Mouse (Mus musculus) naive thymus-derived CD4-positive, alpha-beta T cell, adult 5 months (primary cell): ENCODE measurements around the gene Zfyve26. TPM values are rescaled to one million over a fixed set of nuclear protein-coding genes. Genes with fewer than 3 reads are reported as not detected.

ENCODE experiments used
- polyA plus RNA-seq: library from polyadenylated mRNA; unstranded; fragments of 100-300 nt; shearing (Covaris generic); gene quantifications from one replicate; pipeline ENCODE4 v1.2.1, GENCODE M21; 2017

Gene Zfyve26
- polyA plus RNA-seq = 26.0 TPM

DNA sequence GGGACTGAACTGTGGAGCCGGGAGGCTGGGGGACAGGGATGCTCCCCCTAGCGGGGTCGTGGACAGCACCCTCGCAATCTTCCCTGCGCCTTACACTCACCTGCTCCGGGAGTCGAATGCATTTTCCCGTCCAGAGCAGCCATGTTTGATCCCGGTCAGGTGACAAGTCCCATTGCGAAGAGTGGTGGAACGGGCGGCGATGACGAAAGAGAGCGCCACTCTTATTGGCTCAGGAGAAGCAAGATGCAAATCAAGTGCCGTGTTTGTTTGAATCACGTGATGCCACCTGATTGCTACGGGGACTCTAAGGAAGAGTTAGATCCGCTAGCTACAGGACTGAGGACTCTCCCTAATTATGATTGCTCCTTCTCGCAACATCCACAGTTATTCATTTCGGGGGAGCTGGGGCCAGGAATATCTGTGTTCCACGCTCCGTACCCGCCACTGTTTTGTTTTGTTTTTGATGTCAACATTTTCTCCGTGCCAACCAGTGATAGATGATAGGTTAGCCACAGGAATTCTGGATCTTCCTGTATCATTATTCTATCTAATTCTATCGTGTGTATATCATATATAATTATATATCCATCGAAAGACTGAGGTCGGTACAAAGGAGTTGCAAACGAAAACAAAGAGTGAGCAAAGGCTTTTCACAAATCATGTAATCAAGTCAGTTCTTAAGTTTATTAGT, at the start of gene Zfyve26:
Gene Zfyve26 (minus strand): TSS at position 179 of the 691 bp plus-strand sequence.

DNA sequence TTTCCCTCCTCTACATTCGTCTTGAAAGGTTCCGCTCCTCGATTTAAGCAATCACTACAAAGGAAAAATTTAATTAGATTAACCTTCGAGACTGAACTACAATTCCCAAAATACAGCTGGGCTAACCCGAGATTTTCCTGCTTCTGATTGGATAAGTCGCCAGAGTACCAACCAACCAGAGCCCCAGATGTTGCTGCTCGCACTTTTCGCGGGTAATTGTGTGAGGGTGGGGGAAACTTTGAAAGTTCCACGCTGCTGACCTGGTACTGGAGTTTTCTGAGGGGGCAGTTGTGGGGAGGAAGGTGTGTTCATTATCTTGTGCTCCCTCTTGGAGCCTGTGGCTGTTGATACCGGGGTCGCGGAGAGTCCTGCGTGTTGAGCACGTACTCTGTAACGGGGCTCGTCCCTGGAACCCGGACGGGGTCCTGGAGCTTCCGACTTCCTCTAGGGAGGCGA, 1.0 kb upstream of the Zfyve26 start, which contains the start of gene Rad51b:
Gene Rad51b (plus strand): TSS at position 162 of the 456 bp plus-strand sequence.

DNA sequence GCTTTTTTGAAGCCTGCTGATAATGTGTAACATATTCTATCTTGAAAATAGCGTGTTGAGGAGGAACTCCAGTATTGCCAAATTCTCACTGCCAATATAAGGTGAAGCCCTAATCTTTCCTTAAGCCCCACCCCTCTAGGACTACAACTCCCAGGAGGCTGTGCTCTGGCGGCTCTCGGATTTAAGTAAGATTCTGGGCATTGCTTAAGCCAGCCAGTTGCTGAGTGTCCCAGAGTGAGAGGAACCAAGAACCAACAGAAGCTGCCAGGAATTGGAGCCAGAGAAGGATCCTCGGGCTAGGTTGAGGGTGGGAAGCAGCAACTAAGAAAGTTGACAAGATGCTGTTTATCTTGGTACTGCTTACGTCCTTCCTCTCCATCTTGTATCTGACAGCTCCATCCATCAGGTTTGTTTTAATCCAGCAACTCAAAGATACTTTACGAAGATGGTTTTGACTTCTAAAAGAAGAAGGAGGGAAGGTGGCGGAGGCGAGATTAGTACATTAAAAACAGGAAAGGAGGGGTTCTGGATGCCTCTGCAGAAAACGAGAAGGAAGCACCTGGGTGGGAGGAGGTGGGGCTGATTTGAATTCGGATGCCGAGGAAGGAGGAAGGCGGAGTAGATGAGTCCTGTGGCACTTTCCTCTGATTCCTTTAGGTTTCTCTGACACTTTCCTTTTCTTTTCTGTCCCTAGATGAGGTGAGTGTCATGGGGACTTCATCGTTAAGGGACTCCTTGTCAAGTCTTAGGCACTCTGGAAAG, 87.2 kb downstream of the Zfyve26 start, which contains the start of gene Rdh12:
Gene Rdh12 (plus strand): TSS at position 212 of the 762 bp plus-strand sequence.

DNA sequence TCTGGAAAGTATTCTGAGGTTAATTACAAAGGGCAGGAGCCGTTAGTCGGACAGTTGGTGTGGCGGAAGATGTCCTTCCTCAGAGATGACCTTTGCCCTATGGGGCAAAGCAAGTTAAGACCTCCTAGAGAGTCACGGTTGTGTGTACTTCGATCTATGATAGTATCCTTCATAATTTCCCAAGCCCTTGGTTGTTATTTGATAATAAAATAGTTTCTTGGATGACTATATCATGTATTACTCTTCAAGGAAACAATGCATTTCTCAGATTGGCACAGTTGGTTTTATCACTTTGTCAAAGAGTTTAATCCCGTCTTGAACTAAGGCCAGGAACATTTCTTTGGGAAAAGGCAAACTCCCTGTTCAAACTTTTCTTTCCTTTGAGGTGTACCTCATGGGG, 103.9 kb downstream of the Zfyve26 start, which contains the start of gene Rdh11:
Gene Rdh11 (minus strand): TSS at position 101 of the 400 bp plus-strand sequence.

Other genes with a start within 250 kb of the Zfyve26 start
- 5.6 TPM for gene Pigh, start 206.7 kb downstream of the Zfyve26 start, polyA plus RNA-seq
- gene Arg2, start 165.5 kb downstream of the Zfyve26 start, polyA plus RNA-seq = 0.50 TPM
- gene Vti1b, start 123.6 kb downstream of the Zfyve26 start, polyA plus RNA-seq = 110 TPM
- 25.6 TPM for gene Rdh11, start 104.0 kb downstream of the Zfyve26 start, polyA plus RNA-seq
- 8.4 TPM for gene Rdh12, start 87.4 kb downstream of the Zfyve26 start, polyA plus RNA-seq
- 0.39 TPM for gene Rad51b, start 978 bp upstream of the Zfyve26 start, polyA plus RNA-seq